Mouse (Mus musculus) lung, postnatal 14 days (tissue): ENCODE data around the gene Amy2a5.
"Not testable (repeated sequence)": the region's sequence is repeated elsewhere in the genome, so short reads cannot be mapped to it uniquely, and the experiment has no call there.

Source experiments
- DNase-seq: peaks from one replicate; pipeline ENCODE4 v3.0.0; 2021

Gene Amy2a5

GRCm38 (mm10) chr3:113258737-113259136, at the start of gene Amy2a5:
TSS of gene Amy2a5 (minus strand) at chr3:113258837.
- not testable (repeated sequence) for DNase-seq

- DNase-seq = not testable (repeated sequence)
These were observed 32.7 kb upstream of the Amy2a5 start, which contains the start of gene Amy2a4 for GRCm38 (mm10) chr3:113291349-113291748. TSS of gene Amy2a4 (minus strand) at chr3:113291449.

GRCm38 (mm10) chr3:113280285-113280684, 21.6 kb upstream of the Amy2a5 start:
- DNase-seq = not testable (repeated sequence)

GRCm38 (mm10) chr3:113279586-113279985, 20.9 kb upstream of the Amy2a5 start:
- DNase-seq = not testable (repeated sequence)

- DNase-seq = no peak
These were observed 31.5 kb downstream of the Amy2a5 start for GRCm38 (mm10) chr3:113227115-113227514.
